In genomic region chr1:39449251-39449790, GRCm38 (mm10) we compare ENCODE assay signal across 11 mouse cellular contexts. TPM values are rescaled to one million over a fixed set of nuclear protein-coding genes. Genes with fewer than 3 reads are reported as not detected.
DNase-seq lines count a peak whose midpoint lies in the region; ATAC-seq and TF ChIP-seq lines count a peak whose summit lies in the region.
"Had no signal": no experiment of that assay in that cellular context is flagged by ENCODE, and none has a peak within 500 bp of the region (broad histone marks: within the 10 kb centered on the region; RNA-seq: fewer than 3 reads in every experiment).

No protein-coding gene starts in this region.

- no peak overlapping the region for H3K4me3 ChIP-seq in liver, embryonic 11.5 days (ENCODE audit: low read depth, low read length)
- 0 out of 2 replicates have a peak overlapping the region, but pooled peaks have one; percentile 1 for H3K4me3 ChIP-seq in liver, postnatal 0 days (ENCODE audit: low read depth, low read length)
- no peak overlapping the region for H3K4me3 ChIP-seq in hindbrain, embryonic 10.5 days
- H3K4me3 ChIP-seq: heart, adult 2 months had no signal

- no peak; the same call in 1 of the 2 replicates for ATAC-seq in liver, embryonic 11.5 days (replicated peaks; ENCODE audit: low FRiP score)
- no peak for ATAC-seq in liver, postnatal 0 days
- ATAC-seq: forebrain, embryonic 14.5 days had no signal

- H3K4me2 ChIP-seq in liver, embryonic 11.5 days = peak overlapping the region; percentile 10; the same call in 1 of the 2 replicates
- peak overlapping the region; percentile 55 for H3K4me2 ChIP-seq in liver, postnatal 0 days (ENCODE audit: low read depth, low read length)

- H3K4me1 ChIP-seq in liver, embryonic 11.5 days (replicated peaks; ENCODE audit: control insufficient read depth, insufficient read depth, low read length) = peaks cover 59% of the 10 kb centered on the region
- H3K4me1 ChIP-seq in liver, postnatal 0 days (ENCODE audit: insufficient read depth) = peaks cover 69% of the 10 kb centered on the region
- peaks cover 16% of the 10 kb centered on the region for H3K4me1 ChIP-seq in hindbrain, embryonic 10.5 days (replicated peaks)

- DNase-seq in adrenal gland, adult 2 months = peak; percentile 53
- DNase-seq in adrenal gland, postnatal 10 days = no peak
- DNase-seq in liver, embryonic 11.5 days (ENCODE audit: low spot score) = no peak
- no peak for DNase-seq in liver
- DNase-seq in liver, postnatal 0 days = no peak
- peak; percentile 55 for DNase-seq in thymus, postnatal 4 days
- DNase-seq in layer of hippocampus, postnatal 14 days (ENCODE audit: low spot score in 2 of 2) = no peak
- no peak for DNase-seq in hindbrain, embryonic 10.5 days (ENCODE audit: low spot score)
- DNase-seq: embryo, embryonic 11 days had no signal

- WGBS in liver, embryonic 11.5 days = 69% methylated on average over 12 of the region's 12 CpGs
- WGBS in liver, postnatal 0 days (ENCODE audit: insufficient replicate concordance) = 55% methylated on average over 12 of the region's 12 CpGs
- 88% methylated on average over 12 of the region's 12 CpGs for WGBS in hindbrain, embryonic 10.5 days

- TF ChIP-seq EP300 in liver, postnatal 0 days (IDR thresholded peaks at IDR 0.05; ENCODE audit: low read depth) = no peak

- no peaks in the 10 kb centered on the region for H3K9me3 ChIP-seq in liver, embryonic 11.5 days (ENCODE audit: control insufficient read depth, low read length)
- no peaks in the 10 kb centered on the region for H3K9me3 ChIP-seq in liver, postnatal 0 days (ENCODE audit: low read length)
- no peaks in the 10 kb centered on the region for H3K9me3 ChIP-seq in hindbrain, embryonic 10.5 days

- H3K27me3 ChIP-seq in liver, embryonic 11.5 days (replicated peaks; ENCODE audit: control insufficient read depth, insufficient read depth, low read length) = no peaks in the 10 kb centered on the region
- no peaks in the 10 kb centered on the region for H3K27me3 ChIP-seq in liver, postnatal 0 days (ENCODE audit: insufficient read depth, low read length)
- H3K27me3 ChIP-seq in hindbrain, embryonic 10.5 days (ENCODE audit: insufficient read depth, poor library complexity, severe bottlenecking) = no peaks in the 10 kb centered on the region

- H3K9ac ChIP-seq in liver, embryonic 11.5 days (ENCODE audit: low read depth, low read length) = no peak overlapping the region
- peak overlapping the region; percentile 21; the same call in 1 of the 2 replicates for H3K9ac ChIP-seq in liver, postnatal 0 days (replicated peaks)

- H3K27ac ChIP-seq in liver, embryonic 11.5 days (ENCODE audit: low read depth, low read length) = no peak overlapping the region; the same call in 1 of the 2 replicates
- H3K27ac ChIP-seq in liver, postnatal 0 days (ENCODE audit: low read depth) = peak overlapping the region; percentile 49; the same call in 1 of the 2 replicates
- no peak overlapping the region for H3K27ac ChIP-seq in hindbrain, embryonic 10.5 days
- H3K27ac ChIP-seq: heart, adult 2 months had no signal

- no peaks in the 10 kb centered on the region for H3K36me3 ChIP-seq in liver, embryonic 11.5 days (ENCODE audit: control insufficient read depth, insufficient read depth, low read length)
- H3K36me3 ChIP-seq in liver, postnatal 0 days (replicated peaks; ENCODE audit: insufficient read depth, low read length) = peaks cover 5% of the 10 kb centered on the region; the same call in 1 of the 2 replicates
- H3K36me3 ChIP-seq in hindbrain, embryonic 10.5 days = no peaks in the 10 kb centered on the region

- no peak for TF ChIP-seq CTCF in liver, postnatal 0 days (IDR thresholded peaks at IDR 0.05; ENCODE audit: low read depth)

RNA-seq across cellular contexts. Expression of gene Tbc1d8, which starts 29.2 kb away (rescaled TPM):
- total RNA-seq in adrenal gland, adult 2 months (2021) = 10 to 100 TPM in 1 of 2 experiments, 1 to 10 TPM in 1; 6.0 to 20.3 TPM
- polyA plus RNA-seq in adrenal gland, adult 2 months (2012; rRNA removed) = 9.1 and 9.2 TPM in 2 replicates
- 10 to 100 TPM in 1 of 2 experiments, 1 to 10 TPM in 1; 9.2 to 12.4 TPM for total RNA-seq in adrenal gland, postnatal 10 days (2021)
- 6.7 and 9.3 TPM in 2 replicates for polyA plus RNA-seq in liver, embryonic 11.5 days (2014; fragmentation: Nextera tagmentation; extraction: Ambion mirVana)
- 7.2 and 8.8 TPM in 2 replicates for polyA plus RNA-seq in liver, postnatal 0 days (2015; fragmentation: Nextera tagmentation; extraction: Ambion mirVana)
- 10 to 100 TPM; 13.2 TPM for total RNA-seq in layer of hippocampus, postnatal 14 days (2021)
- 5.9 and 6.3 TPM in 2 replicates for polyA plus RNA-seq in hindbrain, embryonic 10.5 days (2016; fragmentation: Nextera tagmentation; extraction: Ambion mirVana)

Comparison
In these comparisons a context has a peak if more than half of its experiments do, and no peak if none do; other contexts are left out.
1. DNase-seq: peak in adrenal gland, adult 2 months (single experiment) and thymus, postnatal 4 days (single experiment); none in adrenal gland, postnatal 10 days (single experiment), liver, embryonic 11.5 days (single experiment), liver (single experiment), liver, postnatal 0 days (single experiment), layer of hippocampus, postnatal 14 days (0 of 2) and hindbrain, embryonic 10.5 days (single experiment).